Mouse (Mus musculus) adrenal gland, postnatal 4 days (tissue): ENCODE measurements at regions not wholly inside any gene's neighbourhood (a gene's known extent, or its start where the extent isn't known, plus 50 kb on each side); places are given as distances from the start of the nearest gene placed in this dataset.

Experiments used
- DNase-seq, 2 experiments: peaks; one replicate each; pipeline ENCODE4 v3.0.0; 2021 to 2022; ENCODE audit warnings: low spot score in 2 of 2, mixed read lengths in 2 of 2

- DNase-seq: no peak
These were observed 66.4 kb upstream of the Bmp2k start for GRCm38 (mm10) chr5:96931091-96931490.

GRCm38 (mm10) chr5:96931576-96932152, 65.8 kb upstream of the Bmp2k start:
- DNase-seq: no peak

- DNase-seq: no peak
These were observed 61.2 kb upstream of the Bmp2k start for GRCm38 (mm10) chr5:96936239-96936638.

- no peak for DNase-seq
These were observed 58.8 kb upstream of the Bmp2k start for GRCm38 (mm10) chr5:96938718-96939117.

GRCm38 (mm10) chr5:96939273-96939672, 58.2 kb upstream of the Bmp2k start:
- no peak for DNase-seq

GRCm38 (mm10) chr5:96940170-96941086, 57.1 kb upstream of the Bmp2k start:
- DNase-seq: no peak

- no peak for DNase-seq
These were observed 56.4 kb upstream of the Bmp2k start for GRCm38 (mm10) chr5:96941087-96941468.

- no peak for DNase-seq
These were observed 56.0 kb upstream of the Bmp2k start for GRCm38 (mm10) chr5:96941518-96941917.
